Mouse (Mus musculus) fat pad, adult 2 months (tissue): ENCODE results near the gene 4930404H24Rik.

ENCODE experiments used
- DNase-seq: peaks from one replicate; pipeline ENCODE4 v3.0.0-alpha.2; 2011; ENCODE audit warnings: low read depth, low spot score; ENCODE audit errors: extremely low read depth

4930404H24Rik gene

DNA sequence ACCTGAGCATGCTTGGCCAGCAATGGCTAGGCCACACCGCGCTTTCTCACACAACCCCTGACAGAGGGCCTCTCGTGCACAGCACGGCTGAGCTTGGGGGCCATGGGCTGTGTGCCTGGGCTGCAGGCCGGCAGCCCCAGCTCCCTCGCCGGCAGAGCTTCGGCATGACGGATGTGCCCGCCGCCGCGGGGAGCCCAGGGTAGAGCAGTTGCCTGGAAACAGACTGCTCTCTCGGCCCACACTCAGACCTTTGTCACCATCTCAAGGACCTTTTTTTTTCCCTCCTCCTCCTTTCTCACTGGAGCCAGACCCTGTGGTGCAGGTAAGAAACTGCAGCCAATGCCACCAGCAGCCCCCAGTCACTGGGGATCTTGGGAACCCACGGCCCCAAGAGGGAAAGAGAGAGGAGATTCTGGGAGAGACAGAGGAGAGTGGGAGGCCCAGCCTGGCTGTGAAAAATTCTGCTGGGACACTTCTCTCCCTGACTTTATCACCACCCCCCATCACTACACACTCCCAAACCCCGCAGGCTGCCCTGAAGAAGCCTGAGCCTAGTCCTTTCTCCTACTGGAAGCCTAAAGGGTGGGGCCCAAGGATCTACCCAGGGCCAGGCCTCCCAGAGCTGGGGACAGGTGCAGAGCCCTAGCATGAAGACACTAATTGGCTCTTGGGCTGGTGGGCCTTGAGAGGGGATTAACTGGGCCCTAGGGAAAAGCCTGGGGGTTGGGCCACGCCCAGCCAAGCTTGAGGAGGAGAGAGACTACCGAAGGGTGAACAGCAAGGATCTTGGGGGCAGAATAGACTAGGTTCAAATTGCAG lies 16.8 kb downstream of the 4930404H24Rik start:
- DNase-seq: no peak

DNA sequence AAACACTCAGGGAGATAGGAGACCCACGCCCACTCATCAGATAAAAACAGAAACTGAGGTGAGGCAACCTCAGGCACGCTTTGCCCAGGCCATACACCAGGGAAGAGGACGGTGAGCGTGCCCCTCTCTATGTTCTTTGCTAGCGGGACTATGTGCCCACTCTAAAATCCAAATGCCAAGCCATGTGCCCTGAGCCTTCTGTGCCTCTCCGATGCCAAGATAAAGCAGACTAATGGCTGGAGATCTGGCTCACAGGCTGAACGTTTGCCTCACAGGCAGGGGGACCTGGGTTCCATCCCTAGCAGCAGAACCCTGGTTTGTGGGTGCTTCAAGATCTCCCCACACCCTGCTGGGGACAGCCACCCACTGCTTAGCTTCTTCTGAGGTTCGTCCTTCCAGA lies 17.5 kb downstream of the 4930404H24Rik start:
- no peak for DNase-seq

DNA sequence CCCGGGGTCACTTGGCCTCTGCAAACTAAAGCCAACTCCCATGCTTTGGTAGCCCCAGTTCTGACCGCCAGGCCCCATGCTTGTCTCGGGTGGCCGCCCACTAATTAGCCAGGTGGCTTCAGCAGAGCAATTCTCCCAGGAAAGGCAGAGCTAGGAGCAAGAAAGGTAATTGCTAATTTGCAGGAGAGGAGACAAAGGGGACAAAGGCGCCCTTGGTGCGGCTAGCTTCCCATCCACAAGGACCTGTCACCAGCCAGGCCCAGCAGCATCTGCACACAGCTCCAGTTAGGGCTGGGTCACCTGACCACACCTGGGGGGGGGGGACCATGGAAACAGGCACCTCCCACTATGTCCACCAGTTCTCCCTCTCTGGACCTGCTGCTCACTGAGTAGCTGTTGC lies 19.0 kb downstream of the 4930404H24Rik start:
- DNase-seq: no peak

DNA sequence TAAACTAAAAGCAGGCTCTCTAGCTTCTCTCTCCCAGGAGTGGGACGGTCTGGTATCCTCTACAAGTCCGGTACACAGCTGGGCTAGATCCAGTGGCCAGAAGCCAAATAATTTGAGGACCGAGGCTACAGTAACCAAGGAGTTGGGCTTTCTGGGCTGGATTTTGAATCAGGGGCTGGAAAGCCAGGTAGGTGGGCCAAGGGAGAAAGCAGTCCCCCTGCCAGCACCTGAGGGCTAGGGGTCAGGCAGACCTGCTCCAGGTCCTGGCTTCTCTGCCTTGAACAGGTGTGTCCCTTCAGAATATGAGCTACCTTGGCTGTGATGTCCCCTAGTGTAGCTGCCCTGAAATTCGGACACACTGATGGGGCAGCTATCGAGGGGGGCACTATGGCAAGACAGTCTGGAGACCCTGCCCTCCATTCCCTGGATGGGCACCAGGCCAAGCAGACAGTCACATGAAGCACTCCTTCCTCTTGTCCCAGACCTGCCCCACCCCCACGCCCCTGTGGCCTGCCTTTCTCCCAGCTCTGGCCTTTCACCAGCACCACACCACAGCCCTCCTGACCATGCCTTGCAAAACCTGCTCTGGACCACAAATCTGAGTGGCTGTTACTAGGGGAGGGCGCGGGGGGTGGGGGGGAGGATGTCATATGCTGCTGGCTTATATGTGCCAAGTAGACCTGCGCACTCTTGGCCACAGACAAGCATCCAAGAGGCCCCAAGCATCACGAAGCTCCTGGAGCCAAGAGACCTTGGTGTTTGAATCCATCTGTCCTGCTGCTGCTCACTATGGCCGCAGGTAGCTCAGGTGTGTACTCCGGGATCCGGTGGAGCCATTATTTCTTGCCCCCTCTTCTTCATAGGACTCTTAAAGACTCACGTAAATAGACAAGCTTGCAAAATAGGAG lies 20.1 kb downstream of the 4930404H24Rik start:
- no peak for DNase-seq

DNA sequence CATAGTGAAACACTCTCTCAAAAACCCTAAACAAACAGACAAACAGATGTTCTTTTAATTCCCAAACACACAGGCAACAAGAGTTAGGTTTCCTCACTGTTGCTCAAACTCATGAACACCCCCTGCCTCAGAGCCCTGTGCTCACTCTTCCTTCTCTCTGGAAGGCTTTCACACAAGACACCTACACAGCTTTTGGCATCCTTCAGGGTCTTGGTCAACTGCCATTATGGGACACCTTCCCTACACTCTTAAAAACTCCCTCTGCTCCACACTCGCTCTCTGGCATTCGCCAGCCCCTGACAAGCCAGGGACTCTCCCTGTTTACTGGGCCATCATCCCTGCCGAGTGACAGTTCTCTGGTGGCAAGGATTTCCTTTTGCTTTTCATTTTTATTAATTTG lies 21.4 kb downstream of the 4930404H24Rik start:
- DNase-seq: no peak

DNA sequence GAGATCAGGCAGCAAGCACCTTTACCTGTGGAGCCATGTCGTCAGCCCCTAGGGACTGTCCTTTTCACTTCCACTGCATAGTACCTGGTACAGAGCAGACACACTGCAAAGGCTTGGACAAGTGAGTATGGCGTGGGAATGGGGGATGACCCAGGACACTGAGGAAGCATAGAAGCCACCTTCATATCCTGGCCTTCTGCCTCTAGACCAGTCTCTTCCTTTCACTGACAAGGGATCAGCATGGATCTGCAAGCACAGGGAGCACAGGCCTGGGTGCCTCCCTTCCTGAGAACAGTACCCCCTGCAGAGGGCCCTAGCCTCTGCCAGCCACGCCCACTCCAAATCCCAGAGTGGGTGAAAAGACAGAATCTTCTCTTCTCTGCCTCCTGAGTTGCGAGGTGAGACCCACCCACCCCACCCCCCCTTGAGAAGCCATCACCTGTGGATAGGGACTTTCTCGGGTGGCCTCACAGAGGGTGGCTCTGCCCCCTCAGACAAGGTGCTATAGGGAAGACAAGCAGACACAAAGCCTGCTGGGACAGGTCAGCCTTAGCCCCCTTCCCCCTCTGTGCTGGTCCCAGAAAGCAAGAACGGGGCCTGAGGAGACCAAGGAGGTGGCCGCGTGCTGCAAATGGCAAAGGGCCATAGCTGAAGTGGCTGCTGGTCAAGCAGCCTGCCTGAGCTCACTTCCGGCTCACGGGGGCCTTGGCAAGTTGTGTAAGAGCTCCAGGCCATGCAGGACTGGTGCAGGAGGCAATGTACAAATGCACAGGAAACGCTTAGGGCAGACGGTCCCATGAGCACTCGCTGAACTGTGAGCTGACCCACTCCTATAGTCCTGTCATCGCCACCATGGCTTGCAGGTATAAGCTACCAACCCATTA lies 22.1 kb downstream of the 4930404H24Rik start:
- no peak for DNase-seq

DNA sequence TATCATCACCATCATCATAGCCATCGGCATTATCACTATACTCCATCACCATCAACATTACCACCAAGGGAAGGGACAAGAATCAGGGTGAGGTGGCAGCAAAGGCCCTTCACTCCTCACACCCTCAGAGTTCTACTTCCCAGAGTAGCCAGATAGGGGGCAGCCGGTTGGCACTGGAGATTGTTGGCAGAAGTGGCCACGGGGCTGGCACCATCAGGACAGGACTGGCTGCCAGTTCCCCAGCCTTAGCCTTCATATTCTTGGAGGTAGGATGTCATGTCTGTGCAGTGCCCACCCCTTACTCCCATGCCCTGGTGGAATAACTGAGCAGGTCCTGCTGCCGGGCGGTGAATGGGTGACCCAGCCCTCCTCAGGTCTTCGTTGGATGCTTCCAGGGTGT lies 23.0 kb downstream of the 4930404H24Rik start:
- DNase-seq: no peak

DNA sequence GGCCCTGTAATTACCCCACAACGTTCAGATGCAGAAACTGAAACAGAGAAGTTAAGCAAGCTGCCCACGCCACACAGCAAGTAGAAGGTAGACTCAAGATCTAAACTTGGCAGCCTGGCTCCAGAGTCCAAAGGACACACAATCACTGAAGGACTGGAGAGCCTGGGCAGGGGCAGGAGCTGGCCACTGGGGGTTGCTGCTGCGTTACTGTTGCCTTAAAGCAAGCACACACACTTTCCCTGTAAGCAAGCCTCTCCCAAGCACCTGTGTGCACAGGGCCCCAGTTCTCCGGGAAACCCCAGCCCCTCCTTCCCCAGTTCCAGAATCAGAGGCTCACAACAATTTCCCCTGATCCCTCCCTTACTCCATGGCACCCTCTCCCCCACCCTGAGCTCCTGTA lies 24.4 kb downstream of the 4930404H24Rik start:
- DNase-seq: no peak

DNA sequence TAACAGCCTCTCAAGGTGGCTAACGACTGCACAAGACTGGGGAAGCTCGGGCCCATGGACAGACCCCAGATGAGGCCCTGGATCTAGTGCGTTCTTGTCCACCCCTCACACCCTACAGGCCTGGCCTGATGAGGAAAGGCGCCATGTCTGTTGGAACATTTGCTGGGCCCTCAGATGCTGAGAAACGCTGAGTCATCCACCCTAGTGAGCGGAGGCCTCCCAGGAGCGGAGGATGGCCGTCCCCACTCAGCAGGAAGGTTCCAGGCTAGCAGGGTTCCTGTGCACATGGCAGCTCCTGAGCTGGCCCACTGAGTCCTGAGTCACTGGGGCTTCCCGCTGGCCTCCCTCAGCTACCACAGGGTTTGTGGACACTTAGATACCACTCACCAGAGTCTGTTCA lies 27.5 kb downstream of the 4930404H24Rik start:
- no peak for DNase-seq

DNA sequence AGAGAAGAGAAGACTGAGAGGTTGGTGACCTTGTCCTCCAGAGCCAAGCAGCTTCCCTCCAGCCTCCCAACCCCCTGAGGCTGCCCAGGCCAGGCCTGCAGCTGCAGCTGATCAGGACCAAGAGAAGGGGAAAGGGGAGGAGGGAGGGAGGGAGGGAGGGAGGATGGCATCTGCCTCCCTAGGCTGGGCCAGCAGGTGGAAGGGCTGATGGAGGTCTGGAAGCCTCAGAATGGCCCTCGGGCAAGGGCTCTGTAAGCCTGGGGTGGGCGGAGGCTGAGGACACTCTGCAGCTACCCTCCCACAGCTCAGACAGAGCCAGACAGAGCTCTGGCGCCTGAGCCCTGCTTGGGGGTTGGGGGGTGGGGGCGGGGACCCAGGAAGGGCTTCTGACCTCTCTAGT lies 29.7 kb downstream of the 4930404H24Rik start:
- no peak for DNase-seq

DNA sequence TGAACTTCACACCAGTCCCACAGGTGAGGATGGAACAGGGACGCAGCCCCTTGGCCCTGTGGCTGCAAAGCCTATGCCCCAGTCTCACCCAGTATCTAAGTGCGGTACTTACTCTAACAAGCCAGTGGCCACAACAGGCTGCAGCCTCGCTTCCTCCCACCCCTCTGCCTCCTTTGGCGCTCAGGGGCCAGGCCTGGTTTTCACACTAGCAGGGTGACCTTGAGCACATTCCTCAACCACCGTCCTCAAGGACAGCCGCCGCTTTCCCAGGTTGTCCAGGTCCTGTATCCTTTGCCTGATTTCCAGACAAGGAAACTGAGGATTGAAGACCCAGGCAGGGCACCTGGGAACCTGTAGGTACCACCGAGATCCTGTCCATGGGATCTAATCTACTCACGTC lies 30.6 kb downstream of the 4930404H24Rik start:
- no peak for DNase-seq

DNA sequence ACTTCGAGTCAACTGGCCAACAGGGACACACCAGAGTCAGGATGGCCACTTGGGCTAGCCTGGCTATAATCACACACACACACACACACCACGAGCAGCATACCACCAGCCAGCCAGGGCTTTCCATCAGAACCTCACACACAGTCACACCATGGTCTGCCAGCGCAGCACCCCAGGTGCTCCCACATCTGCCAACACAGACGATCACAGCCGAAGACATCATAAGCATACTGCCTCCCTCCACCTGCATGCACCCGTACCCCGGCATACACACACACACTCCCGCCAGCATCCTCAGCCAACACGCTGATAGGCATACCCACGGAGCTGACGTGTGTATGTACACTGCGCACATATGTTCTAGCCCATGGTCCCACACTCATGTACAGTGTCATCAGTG lies 31.1 kb downstream of the 4930404H24Rik start:
- DNase-seq: no peak

DNA sequence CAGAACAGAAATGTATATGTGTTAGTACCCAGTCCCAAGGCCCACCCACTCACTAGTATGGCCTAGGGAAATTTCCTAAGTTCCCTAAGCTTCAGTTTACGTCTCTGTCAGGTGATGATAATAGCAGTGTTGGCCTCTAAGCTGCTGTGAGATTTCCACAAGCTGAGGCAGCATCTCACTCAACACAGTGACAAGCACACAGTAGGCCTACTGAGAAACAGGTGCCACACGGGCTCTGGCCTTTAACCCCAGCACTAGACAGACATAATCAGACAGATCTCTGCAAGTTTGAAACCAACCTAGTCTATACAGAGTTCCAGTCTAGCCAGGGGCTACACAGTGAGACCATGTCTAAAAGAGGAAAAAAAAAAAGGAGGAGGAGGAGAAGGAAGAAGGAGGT lies 32.1 kb downstream of the 4930404H24Rik start:
- DNase-seq: no peak

DNA sequence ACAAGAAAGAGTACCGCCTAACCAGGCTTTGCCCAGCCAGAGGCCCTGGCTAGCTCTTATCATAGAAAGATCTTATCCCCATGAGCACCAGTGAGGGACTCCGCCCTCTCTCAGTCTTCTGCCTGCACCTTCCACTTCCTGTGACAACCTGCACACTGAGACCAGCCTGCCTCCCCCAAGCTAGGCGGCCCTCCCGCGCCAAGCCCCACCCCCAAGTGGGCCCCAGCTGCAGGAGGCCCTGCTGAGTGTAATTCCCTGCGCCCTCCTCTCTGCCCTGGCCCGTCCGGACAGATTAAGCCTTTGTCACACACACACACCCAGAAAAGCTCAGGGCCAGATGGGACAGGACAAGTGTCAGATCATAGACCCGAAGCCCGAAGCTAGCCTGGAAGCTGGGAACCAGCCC lies 33.3 kb downstream of the 4930404H24Rik start:
- DNase-seq: no peak

DNA sequence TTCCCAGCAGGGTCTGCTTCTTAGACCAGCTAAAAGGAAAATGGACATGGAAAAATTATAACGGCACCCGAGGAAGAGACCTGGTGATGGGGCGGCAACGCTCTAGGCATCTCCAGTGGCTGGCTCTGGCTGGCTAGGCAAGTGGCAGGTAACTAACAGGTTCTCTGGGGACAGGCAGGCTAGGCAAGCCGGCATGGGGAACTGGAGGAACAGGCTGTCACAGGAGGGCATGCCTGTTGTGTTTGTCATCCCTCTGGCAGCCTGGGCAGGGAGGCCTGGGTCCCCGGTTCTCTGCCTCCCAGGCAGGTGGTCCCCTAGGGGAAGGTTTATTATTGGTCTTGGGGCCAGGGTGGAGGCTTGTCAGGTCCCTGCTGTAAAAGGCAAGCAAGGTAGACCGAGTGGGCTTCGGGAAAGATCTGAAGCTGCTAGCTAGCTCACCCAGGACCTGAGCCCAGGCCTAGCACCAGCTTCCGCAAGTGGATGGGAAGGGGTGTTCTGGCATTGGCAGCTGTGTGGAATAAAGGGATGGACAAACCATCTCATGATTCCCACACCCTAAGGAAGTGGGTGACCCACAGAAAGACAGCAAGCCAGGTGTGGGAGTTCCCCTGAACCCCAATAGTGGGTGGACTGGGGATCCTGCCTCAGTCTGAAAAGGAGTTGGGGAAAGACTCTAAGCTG lies 34.4 kb downstream of the 4930404H24Rik start:
- DNase-seq: no peak

DNA sequence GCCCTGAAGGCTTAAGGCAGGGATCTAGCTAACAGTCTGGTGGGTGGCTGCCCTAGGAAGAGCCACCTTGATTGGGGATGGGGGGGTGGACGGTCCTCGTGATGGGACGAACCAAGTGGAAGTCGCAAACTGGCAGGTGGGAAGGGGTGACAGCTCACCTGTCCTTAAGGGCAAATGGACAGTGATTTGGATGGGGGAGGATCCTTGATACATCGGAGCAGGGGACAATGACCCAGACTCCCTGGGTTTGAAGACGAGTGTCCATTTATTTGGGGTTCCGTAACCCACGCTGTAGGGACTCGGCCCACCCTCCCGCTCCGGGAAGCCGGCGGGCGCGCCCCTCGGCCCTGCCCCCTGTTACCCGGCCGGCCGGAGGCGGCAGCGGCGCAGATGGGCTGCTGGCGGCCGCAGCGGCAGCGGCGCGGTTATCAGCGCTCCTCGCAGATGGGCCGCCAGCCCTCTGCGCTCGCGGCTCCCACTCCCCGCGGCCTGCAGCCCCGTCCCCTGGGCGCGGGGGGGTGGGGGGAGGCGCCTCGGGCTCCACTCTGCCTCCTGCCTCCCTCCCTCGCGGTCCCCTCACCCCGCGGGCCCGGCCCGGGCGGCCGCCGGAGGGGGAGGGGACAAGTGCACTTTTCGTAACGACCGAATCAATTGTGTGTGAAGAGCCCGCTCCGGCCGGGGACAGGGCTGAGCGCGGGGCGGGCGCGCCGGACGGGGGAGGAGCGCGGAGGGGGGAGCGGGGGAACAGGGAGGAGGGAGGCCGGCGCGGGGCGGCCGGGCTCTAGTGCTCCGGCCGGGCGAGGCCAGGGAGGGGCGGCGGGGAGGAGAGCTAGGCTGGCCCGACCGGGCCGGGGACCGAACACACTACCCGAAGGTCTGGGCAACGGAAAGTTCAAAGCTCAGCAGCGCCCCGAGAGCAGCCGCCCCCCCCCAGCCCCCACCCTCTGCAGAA lies 35.3 kb downstream of the 4930404H24Rik start:
- no peak for DNase-seq

DNA sequence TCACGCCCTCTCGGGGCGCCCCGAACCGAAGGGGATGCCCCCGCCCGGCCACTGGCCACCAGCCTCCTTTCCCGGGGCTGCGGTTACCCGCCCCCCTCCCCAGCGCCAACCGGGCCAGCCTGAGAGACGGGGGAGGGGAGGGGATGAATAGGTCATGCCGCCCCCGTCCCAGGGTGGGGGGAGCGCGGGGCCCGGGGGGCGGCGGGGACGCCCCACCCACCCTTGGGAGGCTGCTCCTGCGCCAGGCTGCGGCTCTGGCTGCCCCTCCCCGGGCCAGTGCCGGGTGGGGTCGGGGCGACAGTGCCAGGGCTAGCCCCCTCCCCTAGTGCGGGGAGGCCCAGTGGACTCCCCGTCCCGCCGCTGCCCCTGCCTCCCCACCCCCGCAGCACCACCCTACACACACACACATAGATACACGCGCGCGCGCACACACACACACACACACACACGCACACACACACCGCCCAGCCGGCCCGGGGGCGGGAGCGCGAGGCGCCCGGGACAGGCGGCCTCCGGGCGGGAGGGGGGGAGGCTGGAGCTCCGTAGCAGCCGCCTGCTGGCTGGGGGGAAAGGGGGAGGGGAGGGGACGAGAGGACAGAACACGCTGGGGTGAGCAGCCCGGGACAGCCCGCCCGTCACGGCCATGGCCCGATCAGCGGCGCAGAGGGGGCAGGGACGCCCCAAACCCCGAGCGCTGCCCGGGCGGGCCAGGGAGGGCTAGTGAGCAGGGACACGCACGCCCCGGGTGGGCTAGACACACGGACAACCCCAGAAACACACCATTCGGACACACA lies 36.2 kb downstream of the 4930404H24Rik start:
- no peak for DNase-seq

DNA sequence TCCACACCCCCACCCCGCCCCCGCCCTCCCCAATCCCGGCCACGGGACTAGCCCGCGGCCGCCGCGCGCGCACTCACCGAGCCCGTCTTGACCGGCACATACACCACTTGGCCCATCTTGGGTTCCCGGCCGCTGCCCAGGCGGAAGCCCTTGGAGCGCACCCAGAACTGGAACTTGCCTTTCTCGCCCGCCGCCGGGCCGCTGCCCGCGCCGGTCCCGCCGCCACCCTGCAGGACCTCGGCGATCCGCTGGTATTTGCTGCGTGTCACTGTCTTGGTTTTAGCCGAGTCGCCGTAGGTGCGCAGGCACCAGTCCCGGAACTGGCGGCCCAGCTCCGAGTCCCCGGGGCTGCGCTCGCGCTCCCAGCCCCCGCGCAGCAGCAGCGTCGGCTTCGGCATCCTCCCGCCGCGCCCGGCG lies 36.8 kb downstream of the 4930404H24Rik start:
- no peak for DNase-seq
